Comparison of ENCODE assay signal across 8 mouse cellular contexts in genomic region chr11:75460844-75461742, GRCm38 (mm10). TPM values are rescaled to one million over a fixed set of nuclear protein-coding genes. Genes with fewer than 3 reads are reported as not detected.
A peak's percentile ranks its signal among the peaks of the same experiment; 100 is the strongest.
DNase-seq lines count a peak whose midpoint lies in the region; ATAC-seq lines count a peak whose summit lies in the region.

TSS of gene Tlcd2 (plus strand) at chr11:75461715.

- peak within 1 kb of the TSS; percentile 93 for H3K4me2 ChIP-seq in heart, embryonic 13.5 days
- H3K4me2 ChIP-seq in liver, embryonic 12.5 days: peak within 1 kb of the TSS; percentile 94
- peak within 1 kb of the TSS; percentile 98 for H3K4me2 ChIP-seq in stomach, embryonic 15.5 days

- peaks cover 15% of the 10 kb centered on the region for H3K4me1 ChIP-seq in brown adipose tissue, adult 24 weeks (ENCODE audit: control insufficient read depth, insufficient read depth, insufficient read length, low read length)
- peaks cover 39% of the 10 kb centered on the region for H3K4me1 ChIP-seq in heart, embryonic 13.5 days
- H3K4me1 ChIP-seq in liver, embryonic 12.5 days: peaks cover 76% of the 10 kb centered on the region
- H3K4me1 ChIP-seq in stomach, embryonic 15.5 days: peaks cover 32% of the 10 kb centered on the region

- H3K27me3 ChIP-seq in heart, embryonic 13.5 days (replicated peaks): no peaks in the 10 kb centered on the region
- H3K27me3 ChIP-seq in liver, embryonic 12.5 days (replicated peaks): no peaks in the 10 kb centered on the region
- no peaks in the 10 kb centered on the region for H3K27me3 ChIP-seq in stomach, embryonic 15.5 days (replicated peaks)

- peak; percentile 84 for ATAC-seq in heart, embryonic 13.5 days (ENCODE audit: extremely low read depth, insufficient number of reproducible peaks, low FRiP score, low TSS enrichment)
- peak; percentile 88 for ATAC-seq in liver, embryonic 12.5 days
- ATAC-seq in stomach, embryonic 15.5 days (ENCODE audit: insufficient read depth, low FRiP score, low read depth): peak; percentile 92

- H3K36me3 ChIP-seq in heart, embryonic 13.5 days: peaks cover 27% of the 10 kb centered on the region
- H3K36me3 ChIP-seq in liver, embryonic 12.5 days: peaks cover 30% of the 10 kb centered on the region
- H3K36me3 ChIP-seq in stomach, embryonic 15.5 days: peaks cover 10% of the 10 kb centered on the region; the same call in 1 of the 2 replicates

- H3K27ac ChIP-seq in brown adipose tissue, adult 24 weeks (replicated peaks; ENCODE audit: low read depth, low read length): peak within 1 kb of the TSS; percentile 99
- H3K27ac ChIP-seq in heart, embryonic 13.5 days (replicated peaks): peak within 1 kb of the TSS; percentile 99
- peak within 1 kb of the TSS; percentile 100 for H3K27ac ChIP-seq in liver, embryonic 12.5 days
- peak within 1 kb of the TSS; percentile 98 for H3K27ac ChIP-seq in stomach, embryonic 15.5 days

- peak within 1 kb of the TSS; percentile 96 for H3K9ac ChIP-seq in heart, embryonic 13.5 days
- H3K9ac ChIP-seq in liver, embryonic 12.5 days: peak within 1 kb of the TSS; percentile 90
- peak within 1 kb of the TSS; percentile 48 for H3K9ac ChIP-seq in stomach, embryonic 15.5 days

- H3K4me3 ChIP-seq in brown adipose tissue, adult 24 weeks (ENCODE audit: insufficient read depth, low read depth, low read length): peak within 1 kb of the TSS; percentile 70
- H3K4me3 ChIP-seq in heart, embryonic 13.5 days: peak within 1 kb of the TSS; percentile 85
- H3K4me3 ChIP-seq in liver, embryonic 12.5 days: peak within 1 kb of the TSS; percentile 86
- peak within 1 kb of the TSS; percentile 83 for H3K4me3 ChIP-seq in stomach, embryonic 15.5 days (replicated peaks)

- DNase-seq in CD4-positive, CD25-positive, alpha-beta regulatory T cell, adult 2 months (ENCODE audit: low read depth, low spot score): peak; percentile 100
- peak; percentile 100 for DNase-seq in fat pad, adult 2 months (ENCODE audit: extremely low read depth, low read depth, low spot score)
- peak; percentile 100 for DNase-seq in kidney, postnatal 10 days
- DNase-seq in natural killer cell, adult 2 months (ENCODE audit: low spot score in 2 of 2): peak; percentile 99

- under 1% methylated on average over 46 of the region's 46 CpGs for WGBS in heart, embryonic 13.5 days
- WGBS in liver, embryonic 12.5 days (ENCODE audit: insufficient replicate concordance): under 1% methylated on average over 46 of the region's 46 CpGs
- WGBS in stomach, embryonic 15.5 days: under 1% methylated on average over 46 of the region's 46 CpGs

- no peaks in the 10 kb centered on the region for H3K9me3 ChIP-seq in heart, embryonic 13.5 days
- H3K9me3 ChIP-seq in liver, embryonic 12.5 days (replicated peaks): no peaks in the 10 kb centered on the region
- H3K9me3 ChIP-seq in stomach, embryonic 15.5 days: no peaks in the 10 kb centered on the region

RNA-seq across cellular contexts. Expression of gene Tlcd2, which starts in this region (rescaled TPM):
- polyA plus RNA-seq in brown adipose tissue, adult 24 weeks (2012; ENCODE audit: insufficient read depth, insufficient read length, missing spikeins): 13.5 and 20.2 TPM in 2 replicates
- polyA plus RNA-seq in heart, embryonic 13.5 days (2015; fragmentation: Nextera tagmentation; extraction: Ambion mirVana): 11.4 and 13.5 TPM in 2 replicates
- polyA plus RNA-seq in liver, embryonic 12.5 days (2016; fragmentation: Nextera tagmentation; extraction: Ambion mirVana): 19.6 and 21.4 TPM in 2 replicates
- polyA plus RNA-seq in stomach, embryonic 15.5 days (2015; fragmentation: Nextera tagmentation; extraction: Ambion mirVana): 19.7 and 22.3 TPM in 2 replicates

Comparison
In these comparisons a context has a peak if more than half of its experiments do, and no peak if none do; other contexts are left out.
1. Peak in every context shown above with its lines: DNase-seq, ATAC-seq, H3K4me3 ChIP-seq and H3K27ac ChIP-seq.